Mouse (Mus musculus): Measurements from ENCODE around the gene Gadd45b. TPM values are rescaled to one million over a fixed set of nuclear protein-coding genes. Genes with fewer than 3 reads are reported as not detected.

Gene Gadd45b
- polyA plus RNA-seq, 1 experiment from 2014 or later: 34.8 TPM

DNA sequence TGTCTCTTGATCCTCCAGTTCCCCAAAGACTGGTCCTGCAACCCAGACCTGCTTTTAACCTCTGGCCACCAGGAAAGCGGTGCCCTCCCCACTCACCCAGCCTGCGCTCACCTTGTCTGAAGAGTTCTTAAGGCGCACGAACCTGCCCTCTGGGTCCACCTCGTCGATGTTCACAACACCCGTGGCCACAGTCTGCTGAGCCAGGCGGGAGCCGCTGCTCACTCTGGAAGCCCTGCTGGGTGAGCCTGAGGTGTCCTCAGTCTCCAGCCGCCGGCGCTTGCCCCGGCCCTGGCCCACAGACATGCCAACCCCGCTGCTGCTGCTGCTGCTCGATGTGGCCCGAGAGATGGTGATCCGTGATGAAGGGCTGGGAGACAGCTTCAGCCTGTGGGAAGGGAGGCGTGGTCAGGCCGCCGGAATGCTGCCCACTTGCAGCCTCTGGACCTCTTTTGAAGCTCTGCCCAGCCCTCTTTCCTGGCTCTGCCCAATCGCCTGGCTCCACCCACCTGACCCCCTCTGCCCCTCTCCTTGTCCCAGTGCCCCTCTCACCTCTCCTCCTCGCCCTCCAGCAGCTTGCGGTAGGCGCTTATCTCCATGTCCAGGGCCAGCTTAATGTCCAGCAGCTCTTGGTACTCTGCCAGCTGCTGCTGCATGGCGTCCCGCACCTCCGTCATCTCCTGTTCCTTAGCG is 25.7 kb upstream of the Gadd45b start:
- WGBS: 83% methylated on average over 28 of the region's 28 CpGs
- Histone ChIP-seq H3K9ac (ENCODE audit: low read length) (no peak overlapping the region), H3K27ac (ENCODE audit: low read length) (no peak overlapping the region), H3K36me3 (ENCODE audit: control insufficient read depth, insufficient read depth, low read length) (peaks cover 2% of the 10 kb centered on the region), H3K27me3 (ENCODE audit: control insufficient read depth, insufficient read depth, low read length) (no peaks in the 10 kb centered on the region), H3K4me3 (replicated peaks; ENCODE audit: low read length) (no peak overlapping the region), H3K4me1 (ENCODE audit: control insufficient read depth, insufficient read depth, low read length) (peaks cover 13% of the 10 kb centered on the region), H3K4me2 (ENCODE audit: low read depth, low read length) (no peak overlapping the region), H3K9me3 (replicated peaks; ENCODE audit: control insufficient read depth, low read length) (no peaks in the 10 kb centered on the region)
- ATAC-seq (ENCODE audit: insufficient read depth, low FRiP score): no peak

DNA sequence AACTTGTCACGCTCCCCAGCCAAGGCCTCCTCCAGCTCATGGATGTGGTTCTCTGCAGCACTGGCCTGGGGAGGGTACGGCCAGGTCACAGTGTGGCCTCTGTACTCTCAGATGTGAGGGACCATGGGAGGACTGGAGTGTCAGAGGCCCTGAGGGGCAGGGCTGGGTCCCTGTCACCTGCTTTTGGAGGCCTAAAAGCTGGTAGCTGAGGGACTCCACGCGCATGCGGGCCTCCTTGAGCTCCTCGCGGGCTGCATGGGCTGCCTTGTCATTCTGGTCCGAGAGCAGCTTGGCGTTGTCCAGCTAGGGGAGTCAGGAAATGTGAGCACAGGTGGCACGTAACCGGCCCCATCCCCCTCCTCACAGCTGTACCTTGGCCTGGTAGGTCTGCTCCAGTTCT is 25.2 kb upstream of the Gadd45b start:
- Histone ChIP-seq H3K4me3 (replicated peaks; ENCODE audit: low read length) (no peak overlapping the region), H3K27me3 (ENCODE audit: control insufficient read depth, insufficient read depth, low read length) (no peaks in the 10 kb centered on the region), H3K9me3 (replicated peaks; ENCODE audit: control insufficient read depth, low read length) (no peaks in the 10 kb centered on the region), H3K4me2 (ENCODE audit: low read depth, low read length) (no peak overlapping the region), H3K4me1 (ENCODE audit: control insufficient read depth, insufficient read depth, low read length) (peaks cover 8% of the 10 kb centered on the region), H3K36me3 (ENCODE audit: control insufficient read depth, insufficient read depth, low read length) (peaks cover 2% of the 10 kb centered on the region), H3K9ac (ENCODE audit: low read length) (no peak overlapping the region), H3K27ac (ENCODE audit: low read length) (no peak overlapping the region)
- ATAC-seq (ENCODE audit: insufficient read depth, low FRiP score): no peak
- WGBS: 86% methylated on average over 11 of the region's 11 CpGs

- ATAC-seq (ENCODE audit: insufficient read depth, low FRiP score): no peak
- no peaks in the 10 kb centered on the region for H3K9me3 ChIP-seq (replicated peaks; ENCODE audit: control insufficient read depth, low read length)
- H3K36me3 ChIP-seq (ENCODE audit: control insufficient read depth, insufficient read depth, low read length): no peaks in the 10 kb centered on the region; the same call in 1 of the 2 replicates
- H3K4me2 ChIP-seq (ENCODE audit: low read depth, low read length): no peak overlapping the region
- no peaks in the 10 kb centered on the region for H3K27me3 ChIP-seq (ENCODE audit: control insufficient read depth, insufficient read depth, low read length)
- no peak overlapping the region for H3K4me3 ChIP-seq (replicated peaks; ENCODE audit: low read length)
- no peak overlapping the region for H3K9ac ChIP-seq (ENCODE audit: low read length)
- peaks cover 7% of the 10 kb centered on the region; the same call in 1 of the 2 replicates for H3K4me1 ChIP-seq (ENCODE audit: control insufficient read depth, insufficient read depth, low read length)
- no peak overlapping the region for H3K27ac ChIP-seq (ENCODE audit: low read length)
- WGBS: 93% methylated on average over 22 of the region's 22 CpGs
Measured at GRCm38 (mm10) chr10:80909375-80910162, 20.3 kb upstream of the Gadd45b start.

DNA sequence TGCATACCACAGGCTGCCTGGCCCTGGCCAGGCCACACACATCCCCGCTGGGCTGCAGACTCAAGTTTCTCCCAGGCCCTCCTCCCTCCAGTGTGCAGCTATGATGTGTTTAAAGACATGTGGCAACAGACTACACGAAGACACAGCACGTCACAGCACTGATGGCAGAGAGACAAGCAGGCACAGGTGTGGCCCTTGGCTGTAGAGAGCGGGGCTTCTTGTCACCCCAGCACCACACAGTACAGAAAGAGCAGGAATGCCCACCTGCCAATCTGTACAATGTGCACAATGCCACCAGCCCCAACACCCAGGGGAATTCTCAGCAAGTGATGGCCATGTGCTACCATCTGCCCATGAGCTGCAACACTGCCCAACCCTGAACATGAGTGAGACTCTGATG is 18.5 kb upstream of the Gadd45b start:
- ATAC-seq (ENCODE audit: insufficient read depth, low FRiP score): no peak
- WGBS: 95% methylated on average over 4 of the region's 4 CpGs
- no peaks in the 10 kb centered on the region for H3K27me3 ChIP-seq (ENCODE audit: control insufficient read depth, insufficient read depth, low read length)
- no peak overlapping the region for H3K4me3 ChIP-seq (replicated peaks; ENCODE audit: low read length)
- H3K4me2 ChIP-seq (ENCODE audit: low read depth, low read length): no peak overlapping the region
- H3K9me3 ChIP-seq (replicated peaks; ENCODE audit: control insufficient read depth, low read length): no peaks in the 10 kb centered on the region
- H3K9ac ChIP-seq (ENCODE audit: low read length): no peak overlapping the region
- H3K4me1 ChIP-seq (ENCODE audit: control insufficient read depth, insufficient read depth, low read length): peaks cover 9% of the 10 kb centered on the region
- H3K36me3 ChIP-seq (ENCODE audit: control insufficient read depth, insufficient read depth, low read length): no peaks in the 10 kb centered on the region
- no peak overlapping the region for H3K27ac ChIP-seq (ENCODE audit: low read length)

- Histone ChIP-seq H3K9ac (ENCODE audit: low read length) (no peak overlapping the region), H3K36me3 (ENCODE audit: control insufficient read depth, insufficient read depth, low read length) (no peaks in the 10 kb centered on the region), H3K4me1 (ENCODE audit: control insufficient read depth, insufficient read depth, low read length) (peaks cover 12% of the 10 kb centered on the region), H3K27ac (ENCODE audit: low read length) (no peak overlapping the region), H3K4me2 (ENCODE audit: low read depth, low read length) (no peak overlapping the region), H3K9me3 (replicated peaks; ENCODE audit: control insufficient read depth, low read length) (no peaks in the 10 kb centered on the region), H3K4me3 (replicated peaks; ENCODE audit: low read length) (no peak overlapping the region), H3K27me3 (ENCODE audit: control insufficient read depth, insufficient read depth, low read length) (no peaks in the 10 kb centered on the region)
- no peak for ATAC-seq (ENCODE audit: insufficient read depth, low FRiP score)
Measured at GRCm38 (mm10) chr10:80911891-80912290, 18.0 kb upstream of the Gadd45b start.

GRCm38 (mm10) chr10:80913364-80914011 is 16.4 kb upstream of the Gadd45b start:
- H3K9me3 ChIP-seq (replicated peaks; ENCODE audit: control insufficient read depth, low read length): no peaks in the 10 kb centered on the region
- H3K4me1 ChIP-seq (ENCODE audit: control insufficient read depth, insufficient read depth, low read length): peaks cover 17% of the 10 kb centered on the region
- WGBS: 86% methylated on average over 7 of the region's 8 CpGs
- no peaks in the 10 kb centered on the region for H3K27me3 ChIP-seq (ENCODE audit: control insufficient read depth, insufficient read depth, low read length)
- no peak overlapping the region for H3K9ac ChIP-seq (ENCODE audit: low read length)
- no peaks in the 10 kb centered on the region for H3K36me3 ChIP-seq (ENCODE audit: control insufficient read depth, insufficient read depth, low read length)
- no peak overlapping the region for H3K4me3 ChIP-seq (replicated peaks; ENCODE audit: low read length)
- no peak for ATAC-seq (ENCODE audit: insufficient read depth, low FRiP score)
- H3K27ac ChIP-seq (ENCODE audit: low read length): no peak overlapping the region
- H3K4me2 ChIP-seq (ENCODE audit: low read depth, low read length): no peak overlapping the region

DNA sequence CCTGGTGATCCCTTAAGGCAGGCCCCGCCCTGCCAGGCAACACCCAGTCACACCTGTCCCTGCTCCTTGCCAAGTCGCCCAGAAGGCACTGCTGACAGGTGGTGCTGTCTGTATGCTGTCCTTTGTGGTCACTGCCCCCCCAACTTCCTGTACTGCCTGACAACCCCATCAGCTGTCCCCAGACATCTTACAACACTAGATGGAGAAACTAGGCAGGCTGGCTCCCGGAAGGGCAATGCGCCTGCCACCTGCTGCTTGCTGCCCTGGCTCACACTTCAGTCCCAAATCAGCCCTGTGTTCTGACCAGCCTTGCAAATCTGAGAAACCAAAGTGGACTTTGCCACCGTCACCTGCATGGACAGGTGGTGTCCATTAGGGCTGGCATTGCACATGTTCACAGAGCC is 15.6 kb upstream of the Gadd45b start:
- Histone ChIP-seq H3K9me3 (replicated peaks; ENCODE audit: control insufficient read depth, low read length) (no peaks in the 10 kb centered on the region), H3K4me3 (replicated peaks; ENCODE audit: low read length) (no peak overlapping the region), H3K27ac (ENCODE audit: low read length) (no peak overlapping the region), H3K9ac (ENCODE audit: low read length) (peak overlapping the region; percentile 39; the same call in 1 of the 2 replicates), H3K27me3 (ENCODE audit: control insufficient read depth, insufficient read depth, low read length) (no peaks in the 10 kb centered on the region), H3K4me1 (ENCODE audit: control insufficient read depth, insufficient read depth, low read length) (peaks cover 17% of the 10 kb centered on the region), H3K36me3 (ENCODE audit: control insufficient read depth, insufficient read depth, low read length) (no peaks in the 10 kb centered on the region), H3K4me2 (ENCODE audit: low read depth, low read length) (no peak overlapping the region)
- no peak for ATAC-seq (ENCODE audit: insufficient read depth, low FRiP score)
- WGBS: 78% methylated on average over 5 of the region's 5 CpGs

DNA sequence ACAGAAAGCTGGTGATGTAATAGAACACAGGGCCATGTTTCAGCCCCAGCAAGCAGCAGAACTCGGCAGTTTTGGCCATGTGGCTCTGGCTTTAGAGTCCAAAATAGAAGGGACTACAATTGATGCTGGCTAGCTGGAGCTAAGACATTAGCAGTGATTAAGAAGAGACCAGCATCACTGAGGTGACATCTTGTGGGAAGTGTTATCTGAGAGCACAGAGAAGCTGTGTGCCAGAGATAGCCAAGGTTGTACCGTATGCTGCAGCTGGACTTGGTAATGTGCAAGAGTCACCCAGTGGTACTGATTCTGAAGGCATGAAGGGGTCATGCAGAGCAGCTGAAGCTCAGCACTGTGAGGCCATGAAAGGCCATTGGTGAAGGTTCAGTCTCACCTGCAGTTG is 14.6 kb upstream of the Gadd45b start:
- no peaks in the 10 kb centered on the region for H3K9me3 ChIP-seq (replicated peaks; ENCODE audit: control insufficient read depth, low read length)
- H3K27ac ChIP-seq (ENCODE audit: low read length): no peak overlapping the region
- 78% methylated on average over 2 of the region's 2 CpGs for WGBS

GRCm38 (mm10) chr10:80915736-80916135 is 14.1 kb upstream of the Gadd45b start:
- no peak overlapping the region for H3K4me3 ChIP-seq (replicated peaks; ENCODE audit: low read length)
- no peak overlapping the region for H3K27ac ChIP-seq (ENCODE audit: low read length)
- H3K36me3 ChIP-seq (ENCODE audit: control insufficient read depth, insufficient read depth, low read length): no peaks in the 10 kb centered on the region
- peaks cover 17% of the 10 kb centered on the region for H3K4me1 ChIP-seq (ENCODE audit: control insufficient read depth, insufficient read depth, low read length)
- no peaks in the 10 kb centered on the region for H3K27me3 ChIP-seq (ENCODE audit: control insufficient read depth, insufficient read depth, low read length)
- H3K9me3 ChIP-seq (replicated peaks; ENCODE audit: control insufficient read depth, low read length): no peaks in the 10 kb centered on the region
- 83% methylated on average over 4 of the region's 4 CpGs for WGBS
- ATAC-seq (ENCODE audit: insufficient read depth, low FRiP score): no peak
- H3K9ac ChIP-seq (ENCODE audit: low read length): no peak overlapping the region
- no peak overlapping the region for H3K4me2 ChIP-seq (ENCODE audit: low read depth, low read length)

More for the DNA sequence above, 14.6 kb upstream of the Gadd45b start:
- no peaks in the 10 kb centered on the region for H3K36me3 ChIP-seq (ENCODE audit: control insufficient read depth, insufficient read depth, low read length)
- no peak overlapping the region for H3K4me2 ChIP-seq (ENCODE audit: low read depth, low read length)
- ATAC-seq (ENCODE audit: insufficient read depth, low FRiP score): no peak
- no peak overlapping the region for H3K4me3 ChIP-seq (replicated peaks; ENCODE audit: low read length)
- H3K4me1 ChIP-seq (ENCODE audit: control insufficient read depth, insufficient read depth, low read length): peaks cover 17% of the 10 kb centered on the region
- H3K9ac ChIP-seq (ENCODE audit: low read length): no peak overlapping the region
- no peaks in the 10 kb centered on the region for H3K27me3 ChIP-seq (ENCODE audit: control insufficient read depth, insufficient read depth, low read length)
